Mouse (Mus musculus) stomach, embryonic 15.5 days (tissue): ENCODE measurements around the gene Lbhd1. TPM values are rescaled to one million over a fixed set of nuclear protein-coding genes. Genes with fewer than 3 reads are reported as not detected.

Experiments
- microRNA-seq: library from miRNA; unstranded; fragments of <30 nt; microRNA quantifications from one replicate; pipeline ENCODE4, GENCODE M21; 2016
- polyA plus RNA-seq: library from polyadenylated mRNA; unstranded; fragments of >200 nt; fragmentation: Nextera tagmentation; extraction: Ambion mirVana; gene quantifications from 2 replicates; pipeline ENCODE4 v1.2.1, GENCODE M21; 2015

Gene Lbhd1
- polyA plus RNA-seq, 1 experiment from 2014 or later = 69.9 TPM

Small RNA genes within 50 kb of the gene (microRNA-seq; reads per million reads assigned to microRNA genes)
- gene Mir5136 = not detected

Other genes starting within 250 kb of the Lbhd1 start
- gene Chrm1, start 219.9 kb upstream of the Lbhd1 start, polyA plus RNA-seq = 0.88 and 0.98 TPM in 2 replicates
- gene Slc3a2, start 160.4 kb upstream of the Lbhd1 start, polyA plus RNA-seq = 111 and 122 TPM in 2 replicates
- gene Wdr74, start 147.9 kb upstream of the Lbhd1 start, polyA plus RNA-seq = 76.3 and 90.4 TPM in 2 replicates
- gene 1700092M07Rik, start 143.0 kb upstream of the Lbhd1 start, polyA plus RNA-seq = 1.4 and 1.7 TPM in 2 replicates
- 132 and 134 TPM in 2 replicates for gene Stx5a, start 142.3 kb upstream of the Lbhd1 start, polyA plus RNA-seq
- gene Nxf1, start 126.7 kb upstream of the Lbhd1 start, polyA plus RNA-seq = 159 and 160 TPM in 2 replicates
- gene Tmem223, start 112.7 kb upstream of the Lbhd1 start, polyA plus RNA-seq = 158 and 161 TPM in 2 replicates
- gene Tmem179b, start 109.3 kb upstream of the Lbhd1 start, polyA plus RNA-seq = 95.7 and 104 TPM in 2 replicates
- gene Taf6l, start 97.3 kb upstream of the Lbhd1 start, polyA plus RNA-seq = 26.3 and 26.9 TPM in 2 replicates
- gene Polr2g, start 85.2 kb upstream of the Lbhd1 start, polyA plus RNA-seq = 136 and 137 TPM in 2 replicates
- 4.1 and 4.4 TPM in 2 replicates for gene Zbtb3, start 81.2 kb upstream of the Lbhd1 start, polyA plus RNA-seq
- 49.7 and 52.1 TPM in 2 replicates for gene Ttc9c, start 64.4 kb upstream of the Lbhd1 start, polyA plus RNA-seq
- gene Hnrnpul2, start 63.7 kb upstream of the Lbhd1 start, polyA plus RNA-seq = 5.9 and 6.6 TPM in 2 replicates
- gene AC129217.1, start 54.0 kb upstream of the Lbhd1 start, polyA plus RNA-seq = not detected in 2 replicates
- gene Bscl2, start 46.3 kb upstream of the Lbhd1 start, polyA plus RNA-seq = 49.7 and 53.4 TPM in 2 replicates
- 11.2 and 14.7 TPM in 2 replicates for gene Gng3, start 44.5 kb upstream of the Lbhd1 start, polyA plus RNA-seq
- 1.6 and 1.8 TPM in 2 replicates for gene Lrrn4cl, start 33.0 kb upstream of the Lbhd1 start, polyA plus RNA-seq
- gene Ubxn1, start 12.2 kb upstream of the Lbhd1 start, polyA plus RNA-seq = 160 and 163 TPM in 2 replicates
- gene Uqcc3, start 2.8 kb upstream of the Lbhd1 start, polyA plus RNA-seq = 61.9 and 62.8 TPM in 2 replicates
- not detected in 2 replicates for gene Gm49403, start 198 bp downstream of the Lbhd1 start, polyA plus RNA-seq
- gene 1810009A15Rik, start 5.1 kb downstream of the Lbhd1 start, polyA plus RNA-seq = 82.3 and 82.9 TPM in 2 replicates
- not detected in 2 replicates for gene Gm49416, start 5.2 kb downstream of the Lbhd1 start, polyA plus RNA-seq
- gene Ints5, start 9.3 kb downstream of the Lbhd1 start, polyA plus RNA-seq = 36.8 and 43.6 TPM in 2 replicates
- gene Ganab, start 14.3 kb downstream of the Lbhd1 start, polyA plus RNA-seq = 89.3 and 103 TPM in 2 replicates
- gene B3gat3, start 36.6 kb downstream of the Lbhd1 start, polyA plus RNA-seq = 39.8 and 44.5 TPM in 2 replicates
- 3.3 and 3.4 TPM in 2 replicates for gene Rom1, start 45.6 kb downstream of the Lbhd1 start, polyA plus RNA-seq
- gene Eml3, start 45.8 kb downstream of the Lbhd1 start, polyA plus RNA-seq = 31.7 and 32.6 TPM in 2 replicates
- gene Mta2, start 58.1 kb downstream of the Lbhd1 start, polyA plus RNA-seq = 132 and 142 TPM in 2 replicates
- gene Tut1, start 70.1 kb downstream of the Lbhd1 start, polyA plus RNA-seq = 29.1 and 31.8 TPM in 2 replicates
- gene Eef1g, start 83.3 kb downstream of the Lbhd1 start, polyA plus RNA-seq = 383 and 461 TPM in 2 replicates
- gene Ahnak, start 105.6 kb downstream of the Lbhd1 start, polyA plus RNA-seq = 32.2 and 43.5 TPM in 2 replicates
- not detected in 2 replicates for gene Scgb1a1, start 204.2 kb downstream of the Lbhd1 start, polyA plus RNA-seq